Mouse (Mus musculus) myocyte (in vitro differentiated cells): ENCODE measurements at regions not wholly inside any gene's neighbourhood (a gene's known extent, or its start where the extent isn't known, plus 50 kb on each side); places are given as distances from the start of the nearest gene placed in this dataset.

Source experiments
- H3K27me3 ChIP-seq: one replicate; pipeline ENCODE4 v1.6.1; 2011; ENCODE audit not compliant: control insufficient read depth, insufficient read depth, insufficient read length
- H3K36me3 ChIP-seq: one replicate; pipeline ENCODE4 v1.6.1; 2011; ENCODE audit not compliant: control insufficient read depth, insufficient read depth
- H3K4me2 ChIP-seq: one replicate; pipeline ENCODE4 v1.6.1; 2011; ENCODE audit warnings: low read depth, control low read depth
- H3K4me3 ChIP-seq: one replicate; pipeline ENCODE4 v1.5.1; 2011; ENCODE audit warnings: mild to moderate bottlenecking, control low read depth, moderate library complexity
- H3K79me2 ChIP-seq: one replicate; pipeline ENCODE4 v1.6.1; 2011; ENCODE audit not compliant: control insufficient read depth, insufficient read depth
- H3ac ChIP-seq: one replicate; pipeline ENCODE4 v1.6.1; 2011; ENCODE audit not compliant: control insufficient read depth, insufficient read length
- CEBPB ChIP-seq: IDR thresholded peaks from 2 replicates; pipeline ENCODE4 v1.6.1; 2011; ENCODE audit warnings: mild to moderate bottlenecking, moderate library complexity; ENCODE audit not compliant: poor library complexity, insufficient read depth, severe bottlenecking
- E2F4 ChIP-seq: IDR thresholded peaks from one replicate; pipeline ENCODE4 v1.6.1; 2011; ENCODE audit warnings: mild to moderate bottlenecking, control low read depth, moderate library complexity; ENCODE audit not compliant: insufficient read depth
- MAX ChIP-seq: IDR thresholded peaks from one replicate; pipeline ENCODE4 v1.6.1; 2011; ENCODE audit warnings: low read depth, mild to moderate bottlenecking, control low read depth
- MYOD1 ChIP-seq, 3 experiments: IDR thresholded peaks; one replicate each; pipeline ENCODE4 v1.6.1; 2011; ENCODE audit warnings: control low read depth in 2 of 3, low read depth in 2 of 3, mild to moderate bottlenecking in 2 of 3, moderate library complexity in 1 of 3; ENCODE audit not compliant: insufficient read length in 2 of 3, control insufficient read depth in 1 of 3
- MYOG ChIP-seq, 3 experiments: IDR thresholded peaks; one replicate each; pipeline ENCODE4 v1.6.1; 2011; ENCODE audit warnings: control low read depth in 2 of 3, low read depth in 2 of 3, mild to moderate bottlenecking in 2 of 3; ENCODE audit not compliant: insufficient read length in 2 of 3, control insufficient read depth in 1 of 3, insufficient read depth in 1 of 3
- POLR2A ChIP-seq: IDR thresholded peaks from one replicate; pipeline ENCODE4 v1.6.1; 2011; ENCODE audit warnings: low read depth, mild to moderate bottlenecking, control low read depth, moderate library complexity; ENCODE audit not compliant: insufficient read length
- POLR2AphosphoS2 ChIP-seq: IDR thresholded peaks from one replicate; pipeline ENCODE4 v1.6.1; 2011; ENCODE audit warnings: low read depth, control low read depth; ENCODE audit not compliant: insufficient read length
- REST ChIP-seq: IDR thresholded peaks from one replicate; pipeline ENCODE4 v1.6.1; 2011; ENCODE audit warnings: mild to moderate bottlenecking, control low read depth, moderate library complexity; ENCODE audit not compliant: insufficient read depth, insufficient read length
- SRF ChIP-seq: IDR thresholded peaks from one replicate; pipeline ENCODE4 v1.6.1; 2011; ENCODE audit warnings: low read depth; ENCODE audit not compliant: control insufficient read depth, insufficient read length
- TCF12 ChIP-seq: IDR thresholded peaks from one replicate; pipeline ENCODE4 v1.6.1; 2011; ENCODE audit warnings: mild to moderate bottlenecking, control low read depth; ENCODE audit not compliant: poor library complexity, insufficient read depth, severe bottlenecking
- TCF3 ChIP-seq: IDR thresholded peaks from one replicate; pipeline ENCODE4 v1.6.1; 2011; ENCODE audit warnings: low read depth, control low read depth; ENCODE audit not compliant: insufficient read length
- USF1 ChIP-seq: IDR thresholded peaks from one replicate; pipeline ENCODE4 v1.6.1; 2011; ENCODE audit warnings: low read depth, mild to moderate bottlenecking, control low read depth, moderate library complexity

DNA sequence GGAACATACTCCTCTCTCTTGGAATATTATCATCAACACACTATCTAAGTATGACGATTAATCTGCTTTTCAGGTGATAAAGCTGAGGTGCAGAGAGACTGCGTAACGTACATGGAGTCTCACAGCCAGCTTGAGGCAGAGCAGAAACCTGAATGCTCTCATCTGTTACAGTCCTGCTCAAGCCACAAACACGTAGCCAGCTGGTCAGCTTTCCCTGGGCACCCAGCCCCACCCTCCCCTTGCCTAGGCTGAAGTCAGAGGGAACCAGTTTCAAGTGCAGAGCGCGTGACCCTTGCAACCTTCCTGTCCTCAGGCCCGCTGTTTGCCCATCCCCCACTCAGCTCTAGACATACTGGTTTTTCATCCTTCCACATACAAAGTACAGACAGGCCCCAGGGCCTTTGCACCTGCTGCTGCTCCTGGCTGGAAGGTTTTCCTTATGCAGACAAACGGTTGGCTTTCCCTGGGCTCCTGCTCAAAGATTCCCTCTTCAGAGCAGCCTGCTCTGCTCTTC, 108.9 kb downstream of the Vegfa start:
- H3K4me3 ChIP-seq: no peak overlapping the region
- H3K4me2 ChIP-seq: no peak overlapping the region
- H3ac ChIP-seq: no peak overlapping the region
- no peaks in the 10 kb centered on the region for H3K27me3 ChIP-seq
- H3K36me3 ChIP-seq: no peaks in the 10 kb centered on the region
- no peaks in the 10 kb centered on the region for H3K79me2 ChIP-seq
- TF ChIP-seq MYOD1 (IDR thresholded peaks at IDR 0.05; ENCODE audit: control insufficient read depth in 1 of 3, insufficient read length in 2 of 3, low read depth in 2 of 3) (peak in 2 of 3 experiments; percentile 31 to 73), USF1 (no peak), MYOG (IDR thresholded peaks at IDR 0.05; ENCODE audit: control insufficient read depth in 1 of 3, insufficient read depth in 1 of 3, insufficient read length in 2 of 3, low read depth in 2 of 3) (peak in 2 of 3 experiments; percentile 8 to 83)

DNA sequence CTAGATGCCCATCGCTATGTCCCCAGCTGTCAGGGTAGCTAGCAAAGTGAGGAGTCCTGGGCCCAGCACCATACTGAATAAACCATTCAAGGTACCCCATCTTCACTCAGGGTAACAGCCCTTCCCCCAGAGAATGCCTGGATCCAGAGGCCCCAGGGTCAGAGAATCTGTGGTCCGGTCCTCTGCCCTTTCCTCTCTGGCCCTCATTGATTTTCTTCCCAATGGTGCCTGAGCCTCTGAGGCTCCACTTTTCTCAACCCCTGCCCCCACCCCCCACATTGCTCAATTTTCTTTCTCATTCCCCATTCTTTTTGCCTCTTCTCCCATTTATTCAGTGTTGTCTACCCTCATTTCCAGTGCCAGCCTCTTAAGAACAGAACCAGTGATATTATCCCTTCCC, 114.5 kb downstream of the Vegfa start:
- Histone ChIP-seq H3K4me3 (no peak overlapping the region), H3K27me3 (no peaks in the 10 kb centered on the region)
- TF ChIP-seq E2F4: no peak
- TF ChIP-seq SRF: no peak
- no peak for TF ChIP-seq CEBPB
- no peak for TF ChIP-seq TCF12
- TF ChIP-seq POLR2A: no peak
- TF ChIP-seq USF1: no peak
- TF ChIP-seq TCF3: no peak
- no peak for TF ChIP-seq MAX

DNA sequence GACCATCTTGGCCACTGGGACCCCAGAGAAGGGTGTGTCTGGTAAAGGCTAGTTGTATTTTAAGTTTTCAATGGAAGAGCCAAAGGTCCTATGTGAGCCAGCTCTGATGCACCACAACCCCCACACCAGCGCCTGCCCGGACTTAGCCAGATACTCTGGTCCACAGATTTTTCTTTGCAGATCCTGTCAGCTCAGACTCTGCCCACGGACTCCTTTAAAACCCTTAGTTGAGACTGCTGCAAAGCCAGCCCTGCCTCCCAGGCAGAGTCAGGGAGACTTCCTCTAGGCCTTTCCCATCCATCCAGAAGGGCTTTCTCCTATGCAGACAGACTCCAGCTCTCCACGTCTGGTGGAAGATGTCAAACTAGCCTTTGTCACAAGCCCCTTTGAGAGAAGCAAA, 115.2 kb downstream of the Vegfa start:
- H3K36me3 ChIP-seq: no peaks in the 10 kb centered on the region
- H3ac ChIP-seq: no peak overlapping the region
- no peak overlapping the region for H3K4me3 ChIP-seq
- no peaks in the 10 kb centered on the region for H3K27me3 ChIP-seq
- no peaks in the 10 kb centered on the region for H3K79me2 ChIP-seq
- TF ChIP-seq TCF3: no peak
- no peak for TF ChIP-seq USF1
- no peak for TF ChIP-seq MAX
- TF ChIP-seq SRF: no peak
- no peak for TF ChIP-seq MYOD1 (IDR thresholded peaks at IDR 0.05; ENCODE audit: control insufficient read depth in 1 of 3, insufficient read length in 2 of 3, low read depth in 2 of 3)
- no peak overlapping the region for H3K4me2 ChIP-seq

More for the DNA sequence above, 114.5 kb downstream of the Vegfa start:
- H3K79me2 ChIP-seq: no peaks in the 10 kb centered on the region
- H3K4me2 ChIP-seq: no peak overlapping the region
- H3K36me3 ChIP-seq: no peaks in the 10 kb centered on the region
- H3ac ChIP-seq: no peak overlapping the region

DNA sequence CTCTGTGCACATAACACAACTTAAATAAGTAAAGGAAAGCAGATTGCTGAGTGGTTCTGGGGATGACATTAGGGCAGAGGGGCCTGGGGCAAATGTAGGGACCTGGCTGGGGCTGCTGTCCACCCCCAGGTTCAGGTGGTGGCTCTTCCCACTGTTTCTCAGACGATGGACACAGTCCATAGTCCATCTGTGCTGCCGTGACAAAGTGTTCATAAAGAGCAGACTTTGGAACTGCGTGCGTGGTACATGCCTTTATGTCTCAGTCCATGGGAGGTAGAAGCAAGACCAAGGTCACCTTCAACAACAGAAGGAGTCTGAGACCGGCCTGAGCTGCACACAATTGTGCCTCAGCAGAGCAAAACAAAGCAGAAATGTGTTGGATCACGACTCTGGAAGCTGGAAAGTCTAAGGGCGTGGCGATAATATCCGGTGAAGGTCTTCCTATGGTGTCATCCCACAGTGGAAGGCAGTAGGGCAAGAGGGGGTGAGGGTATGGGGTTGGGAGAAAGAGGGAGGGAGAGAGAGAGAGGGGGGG, 117.4 kb downstream of the Vegfa start:
- TF ChIP-seq SRF (no peak), TCF12 (no peak), MYOD1 (IDR thresholded peaks at IDR 0.05; ENCODE audit: control insufficient read depth in 1 of 3, insufficient read length in 2 of 3, low read depth in 2 of 3) (no peak), MYOG (IDR thresholded peaks at IDR 0.05; ENCODE audit: control insufficient read depth in 1 of 3, insufficient read depth in 1 of 3, insufficient read length in 2 of 3, low read depth in 2 of 3) (no peak), TCF3 (no peak), POLR2A (no peak), CEBPB (no peak), E2F4 (no peak), MAX (no peak), REST (no peak), POLR2AphosphoS2 (no peak), USF1 (no peak)
- no peaks in the 10 kb centered on the region for H3K36me3 ChIP-seq
- H3K27me3 ChIP-seq: no peaks in the 10 kb centered on the region
- no peak overlapping the region for H3K4me3 ChIP-seq
- no peaks in the 10 kb centered on the region for H3K79me2 ChIP-seq
- no peak overlapping the region for H3K4me2 ChIP-seq
- no peak overlapping the region for H3ac ChIP-seq

DNA sequence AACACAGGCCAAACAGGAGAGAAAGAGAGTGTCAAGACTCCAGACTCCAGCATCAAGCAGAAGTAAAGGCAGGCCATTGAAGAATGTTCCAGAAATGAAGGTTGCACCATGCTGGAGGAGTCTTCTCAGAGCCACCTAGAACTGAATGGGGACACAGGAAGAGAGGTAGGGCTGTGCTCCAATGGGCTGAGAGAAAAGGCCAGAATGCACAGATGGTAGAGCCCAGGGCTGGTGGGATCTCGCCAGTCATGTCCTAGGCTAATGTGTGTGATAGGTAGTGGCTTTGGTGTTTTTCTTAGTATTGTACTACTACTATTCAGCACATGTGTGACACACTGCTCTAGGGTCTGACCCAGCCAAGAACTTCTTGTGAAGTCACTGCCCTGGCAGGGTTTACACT, 117.9 kb downstream of the Vegfa start:
- Histone ChIP-seq H3K4me2 (no peak overlapping the region), H3ac (no peak overlapping the region), H3K36me3 (no peaks in the 10 kb centered on the region), H3K27me3 (no peaks in the 10 kb centered on the region), H3K4me3 (no peak overlapping the region), H3K79me2 (no peaks in the 10 kb centered on the region)
- TF ChIP-seq MYOG (IDR thresholded peaks at IDR 0.05; ENCODE audit: control insufficient read depth in 1 of 3, insufficient read depth in 1 of 3, insufficient read length in 2 of 3, low read depth in 2 of 3): no peak
- TF ChIP-seq TCF3: no peak
- TF ChIP-seq E2F4: no peak
- TF ChIP-seq MYOD1 (IDR thresholded peaks at IDR 0.05; ENCODE audit: control insufficient read depth in 1 of 3, insufficient read length in 2 of 3, low read depth in 2 of 3): no peak
- TF ChIP-seq USF1: no peak
